Mouse (Mus musculus) regulatory T cell (primary cell): ENCODE measurements at regions not wholly inside any gene's neighbourhood (a gene's known extent, or its start where the extent isn't known, plus 50 kb on each side); places are given as distances from the start of the nearest gene placed in this dataset.
"Not testable (repeated sequence)": the region's sequence is repeated elsewhere in the genome, so short reads cannot be mapped to it uniquely, and the experiment has no call there.

ENCODE experiments used
- in situ Hi-C: fragments of 300-600 bp; cut with MboI, MseI; formaldehyde crosslinking; loops from one replicate; pipeline ENCODE4 v1.15.1; 2025; ENCODE audit warnings: high pct_unique_total_duplicates

DNA sequence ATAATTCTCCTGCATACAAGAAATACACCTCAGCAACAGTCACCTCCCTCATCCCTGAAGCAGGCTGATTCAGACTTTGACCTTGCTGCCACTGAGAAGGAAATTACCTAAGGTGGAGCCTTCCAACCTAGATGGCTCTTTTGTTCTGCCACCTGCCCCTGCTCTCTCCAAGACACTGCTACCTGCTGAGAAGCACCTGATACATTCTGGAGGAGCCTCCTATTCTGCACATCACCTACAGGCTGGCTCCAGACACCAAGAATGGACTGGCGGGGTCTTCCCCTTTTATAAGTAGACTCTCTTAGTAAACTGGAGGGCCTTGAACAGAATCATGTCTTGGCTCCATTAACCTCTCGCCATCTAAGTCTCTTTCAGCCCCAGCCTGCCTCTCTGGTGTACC lies 1149.5 kb upstream of the 2610301B20Rik start:
- in situ Hi-C loops: not testable (repeated sequence)

DNA sequence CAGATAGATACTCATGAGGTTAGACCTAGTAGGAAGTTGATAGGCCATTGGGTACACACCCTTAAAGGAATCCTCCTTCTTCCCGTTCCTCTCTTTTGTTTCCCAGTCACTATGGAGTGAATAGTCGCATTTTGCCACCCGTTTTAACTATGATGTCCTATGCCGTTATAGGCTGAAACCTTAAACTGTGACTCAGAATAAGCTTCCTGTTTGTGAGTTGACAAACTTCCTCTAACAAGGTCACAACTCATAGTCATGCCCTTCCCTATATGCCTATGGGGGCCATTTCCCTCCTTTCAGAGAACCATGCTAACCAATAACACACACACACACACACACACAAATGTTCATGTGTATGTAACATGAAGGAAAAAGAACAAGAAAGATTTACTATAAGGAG lies 1136.6 kb upstream of the 2610301B20Rik start:
- in situ Hi-C loops: no loop called here

DNA sequence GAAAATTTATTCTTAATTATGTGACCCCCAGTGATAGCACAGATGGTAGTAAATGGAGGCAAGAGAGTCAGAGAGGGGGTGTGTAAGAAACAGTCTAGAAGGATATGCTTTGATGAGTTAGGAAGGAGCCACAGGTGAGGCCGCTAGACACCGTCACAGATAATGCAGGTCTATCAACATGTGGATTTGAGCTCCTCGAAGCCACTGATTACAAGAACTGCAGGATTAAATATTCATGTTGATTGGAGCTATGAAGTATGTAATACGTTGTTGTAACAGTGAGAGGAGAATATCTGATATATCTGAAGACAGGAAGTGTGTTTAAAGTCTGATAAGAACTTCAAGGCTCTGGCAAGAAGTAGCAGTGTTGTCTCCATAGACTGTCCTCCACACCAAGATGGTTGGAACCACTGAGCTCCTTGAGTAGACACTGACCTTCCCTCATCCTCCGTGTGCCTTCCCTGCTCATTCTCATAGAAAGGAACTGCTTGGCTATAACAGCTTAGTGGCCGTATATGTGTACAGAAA lies 1126.8 kb upstream of the 2610301B20Rik start:
- in situ Hi-C loops: no loop called here

GRCm38 (mm10) chr4:9748110-9748509 lies 1126.2 kb upstream of the 2610301B20Rik start:
- in situ Hi-C loops: no loop called here

DNA sequence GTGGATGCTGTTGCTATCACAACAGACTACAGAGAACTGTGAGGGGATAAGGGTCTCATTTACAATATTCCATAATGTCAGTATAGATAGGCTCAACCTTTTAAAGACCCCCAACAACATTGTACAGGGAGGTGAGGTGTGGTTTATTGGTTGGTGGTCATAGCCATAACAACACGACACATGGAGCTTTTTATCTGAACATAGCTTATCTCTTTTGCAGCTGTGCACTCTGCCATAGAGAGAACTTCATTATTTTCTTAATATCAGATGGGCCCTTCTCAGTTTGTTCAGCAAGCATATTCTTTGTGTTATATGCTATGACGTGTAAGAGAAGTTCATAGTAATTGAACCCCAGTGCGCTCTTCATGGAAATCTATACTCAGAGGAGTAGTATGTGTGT lies 1124.4 kb upstream of the 2610301B20Rik start:
- in situ Hi-C loops: no loop called here

GRCm38 (mm10) chr4:9750404-9750803 lies 1123.9 kb upstream of the 2610301B20Rik start:
- in situ Hi-C loops: no loop called here

GRCm38 (mm10) chr4:9763321-9763720 lies 1111.0 kb upstream of the 2610301B20Rik start:
- in situ Hi-C loops: loop anchor here (5.0 kb wide), 1 partner anchor 141 kb away; no protein-coding TSS in a partner anchor

DNA sequence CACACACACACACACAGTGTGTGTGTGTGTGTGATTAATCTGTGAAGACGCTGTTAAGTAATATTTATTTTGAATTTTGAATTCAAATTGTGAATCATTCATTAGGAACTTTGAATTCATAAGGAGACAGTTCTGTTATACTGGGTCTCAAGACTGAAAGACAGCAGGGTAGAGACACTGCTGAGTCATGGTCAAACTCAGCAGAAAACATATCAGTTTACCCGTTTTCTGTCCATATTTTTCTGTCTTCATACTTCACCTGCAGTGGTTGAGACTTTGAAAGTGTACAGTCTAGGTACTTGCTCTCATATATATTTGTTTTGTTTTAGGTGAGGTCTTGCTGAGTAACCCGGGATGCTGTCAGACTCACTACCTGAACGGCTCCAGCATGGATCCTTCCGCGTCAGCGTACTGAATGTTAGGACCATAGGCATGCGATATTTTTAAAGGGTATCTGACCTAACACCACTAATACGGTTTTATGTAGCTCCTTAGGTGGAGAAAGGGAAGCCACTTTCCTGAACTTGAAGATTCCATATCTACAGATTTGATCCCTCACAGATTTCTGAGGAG lies 1104.6 kb upstream of the 2610301B20Rik start:
- in situ Hi-C loops: no loop called here

DNA sequence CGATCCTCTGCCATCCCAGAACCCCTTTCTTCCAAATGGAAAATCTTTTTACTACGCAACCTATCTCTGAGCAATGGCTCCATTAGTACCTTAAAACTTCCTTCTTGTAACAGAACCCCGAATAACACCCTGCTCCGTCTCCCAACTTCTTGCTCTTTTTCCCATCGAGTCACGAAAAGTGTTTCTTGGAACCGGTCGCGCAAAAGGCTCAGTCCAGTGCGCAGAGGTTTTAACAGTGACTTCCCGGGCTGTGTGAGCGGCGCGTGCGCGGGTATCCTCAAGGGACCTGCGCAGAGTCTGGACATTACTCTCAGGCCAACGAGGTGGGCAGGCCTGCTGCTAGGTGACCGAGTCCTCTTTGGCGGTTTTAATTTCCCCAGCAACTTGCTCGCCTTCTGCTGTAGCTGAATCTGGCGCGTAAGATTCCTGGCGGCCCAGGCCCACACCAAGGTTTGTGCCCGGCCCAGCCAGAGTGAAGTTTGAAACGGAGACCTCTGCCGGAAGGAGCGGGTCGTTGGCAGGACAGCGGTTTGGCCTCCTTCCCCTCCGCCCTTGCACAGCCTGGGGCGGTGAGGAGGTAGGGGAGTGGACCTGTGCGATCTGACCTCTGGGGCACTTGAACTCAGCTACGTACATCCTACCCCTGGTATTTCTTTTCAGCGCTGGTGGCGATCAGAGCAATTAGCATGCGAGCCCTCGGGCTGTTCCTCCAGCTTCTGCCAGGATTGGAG lies 1103.8 kb upstream of the 2610301B20Rik start:
- in situ Hi-C loops: no loop called here

DNA sequence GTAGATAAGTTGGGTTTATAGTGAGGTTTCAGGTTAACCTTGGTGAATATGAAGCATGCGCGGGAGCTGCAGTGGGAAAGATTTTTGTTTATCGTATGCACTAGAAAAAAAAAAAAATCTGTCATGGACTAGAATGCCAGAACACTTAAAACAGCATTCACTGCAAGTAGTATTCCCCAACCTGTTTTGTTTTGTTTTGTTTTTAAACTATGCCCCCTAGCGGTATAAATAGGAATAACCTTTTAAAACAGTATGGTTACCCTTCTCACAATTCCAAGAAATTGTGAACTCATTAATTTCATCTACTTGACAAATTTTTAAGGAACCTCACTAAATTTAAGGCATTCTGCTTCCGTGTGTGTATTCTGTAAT lies 1103.2 kb upstream of the 2610301B20Rik start:
- in situ Hi-C loops: no loop called here

DNA sequence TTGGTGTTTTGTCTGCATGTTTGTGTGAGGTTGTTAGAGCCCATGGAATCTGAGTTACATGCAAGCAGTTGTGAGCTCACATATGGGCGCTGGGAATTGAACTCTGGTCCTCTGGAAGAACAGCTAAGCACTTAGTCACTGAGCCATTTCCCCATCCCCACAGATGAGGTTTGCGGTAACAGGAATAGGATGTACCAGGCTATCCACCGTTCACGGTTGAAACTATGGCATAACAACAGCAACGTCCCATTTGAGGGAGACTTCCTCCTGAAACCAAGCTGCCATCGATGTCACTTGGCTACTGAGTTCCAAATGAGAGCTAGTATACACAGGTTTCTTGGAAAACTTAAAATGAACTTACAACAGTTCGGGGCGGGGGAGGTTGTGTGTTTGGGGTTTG lies 1095.9 kb upstream of the 2610301B20Rik start:
- in situ Hi-C loops: no loop called here

DNA sequence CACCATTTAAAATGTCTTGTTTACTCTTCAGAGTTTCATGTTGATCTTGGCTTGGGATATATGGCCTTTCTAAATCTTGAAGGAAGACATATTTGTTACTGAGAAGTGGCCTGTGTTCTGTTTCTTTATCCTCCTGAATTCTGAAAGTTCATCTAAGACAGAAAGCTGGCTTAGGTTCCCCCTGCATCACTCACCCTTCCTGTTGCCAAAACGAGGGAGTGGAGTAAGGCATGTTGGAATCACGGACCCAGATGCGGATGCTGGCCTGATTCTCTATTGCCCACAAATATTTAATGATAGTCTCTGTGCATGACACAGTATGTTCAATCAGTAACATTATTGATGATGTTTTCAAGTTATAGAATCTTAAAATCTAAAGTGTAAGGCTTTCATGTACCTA lies 1094.7 kb upstream of the 2610301B20Rik start:
- in situ Hi-C loops: no loop called here

DNA sequence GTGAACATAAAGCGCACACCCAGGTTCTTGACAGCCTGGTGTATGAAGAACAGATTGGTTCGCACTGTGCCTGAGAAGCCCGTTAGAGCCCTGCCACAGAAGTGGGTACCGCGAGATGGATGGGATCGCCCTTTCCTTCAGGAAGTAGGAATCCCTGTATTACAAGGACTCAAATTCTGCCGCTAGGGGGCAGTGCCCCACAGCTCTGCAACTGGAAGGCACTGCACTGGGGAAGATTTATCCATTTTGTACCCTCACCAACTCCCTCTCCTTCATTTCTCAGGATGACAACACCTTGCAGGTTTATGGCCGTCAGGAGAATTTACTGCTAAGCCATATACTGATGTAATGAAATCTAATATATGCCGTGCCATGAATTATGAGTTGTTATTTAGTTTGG lies 1094.1 kb upstream of the 2610301B20Rik start:
- in situ Hi-C loops: no loop called here

DNA sequence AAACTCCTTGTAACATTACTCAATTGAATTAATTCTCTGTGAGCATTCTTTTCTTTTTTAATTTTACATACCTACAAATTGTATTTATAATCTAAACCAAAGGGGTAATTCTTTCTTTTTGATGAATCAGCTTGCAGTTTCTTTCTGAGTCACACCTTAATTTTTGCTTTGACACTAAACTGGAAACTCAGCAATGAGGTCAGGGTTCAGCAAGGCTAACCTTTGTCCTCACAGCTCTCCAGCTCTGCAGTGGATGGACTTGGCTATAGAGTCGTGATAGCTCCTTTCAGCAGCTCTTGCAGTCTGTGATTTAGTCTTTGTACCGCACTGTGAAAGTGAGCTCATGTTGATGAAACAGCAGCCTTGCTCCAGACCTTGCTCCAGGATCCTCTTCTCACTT lies 1093.0 kb upstream of the 2610301B20Rik start:
- in situ Hi-C loops: no loop called here

GRCm38 (mm10) chr4:9787795-9788365 lies 1086.4 kb upstream of the 2610301B20Rik start:
- in situ Hi-C loops: no loop called here

- in situ Hi-C loops: no loop called here
Observed at GRCm38 (mm10) chr4:9790478-9790877, 1083.8 kb upstream of the 2610301B20Rik start.
